Mouse (Mus musculus): ENCODE measurements around the gene Wnt5b. TPM values are rescaled to one million over a fixed set of nuclear protein-coding genes. Genes with fewer than 3 reads are reported as not detected.

Gene Wnt5b
- polyA plus RNA-seq, 1 experiment = 0.16 TPM

- TF ChIP-seq CEBPB (IDR thresholded peaks at IDR 0.05; ENCODE audit: low read depth) (no peak), USF1 (IDR thresholded peaks at IDR 0.05; ENCODE audit: low read depth) (no peak), MYOG (IDR thresholded peaks at IDR 0.05; ENCODE audit: control insufficient read depth, extremely low read depth, insufficient read length) (no peak), MYOD1 (IDR thresholded peaks at IDR 0.05; ENCODE audit: control insufficient read depth, insufficient read length, low read depth) (no peak), FOSL1 (IDR thresholded peaks at IDR 0.05; ENCODE audit: insufficient read depth, low read length, poor library complexity, severe bottlenecking) (no peak), CTCF (IDR thresholded peaks at IDR 0.05; ENCODE audit: control insufficient read depth, insufficient read depth, insufficient read length) (no peak), MAX (IDR thresholded peaks at IDR 0.05) (no peak)
- H3K27me3 ChIP-seq (ENCODE audit: control insufficient read depth, insufficient read depth, insufficient read length) = no peaks in the 10 kb centered on the region
- no peaks in the 10 kb centered on the region for H3K36me3 ChIP-seq (ENCODE audit: control insufficient read depth, insufficient read depth)
These were observed 123.8 kb downstream of the Wnt5b start for GRCm38 (mm10) chr6:119420357-119420756.

GRCm38 (mm10) chr6:119419412-119419811 lies 124.7 kb downstream of the Wnt5b start:
- Histone ChIP-seq H3K79me3 (ENCODE audit: low read depth) (no peaks in the 10 kb centered on the region), H3K27me3 (ENCODE audit: control insufficient read depth, insufficient read depth, insufficient read length) (no peaks in the 10 kb centered on the region), H3K36me3 (ENCODE audit: control insufficient read depth, insufficient read depth) (no peaks in the 10 kb centered on the region), H3K4me3 (ENCODE audit: insufficient read depth, poor library complexity, severe bottlenecking) (no peak overlapping the region), H3K79me2 (ENCODE audit: control insufficient read depth, insufficient read depth) (no peaks in the 10 kb centered on the region), H3ac (ENCODE audit: control insufficient read depth, insufficient read length, low read depth) (no peak overlapping the region)
- no peak for TF ChIP-seq CEBPB (IDR thresholded peaks at IDR 0.05; ENCODE audit: low read depth)
- TF ChIP-seq CTCF (IDR thresholded peaks at IDR 0.05; ENCODE audit: control insufficient read depth, insufficient read depth, insufficient read length) = no peak
- no peak for TF ChIP-seq USF1 (IDR thresholded peaks at IDR 0.05; ENCODE audit: low read depth)
- TF ChIP-seq MAX (IDR thresholded peaks at IDR 0.05) = no peak
- no peak for TF ChIP-seq MYOG (IDR thresholded peaks at IDR 0.05; ENCODE audit: control insufficient read depth, extremely low read depth, insufficient read length)
- no peak for TF ChIP-seq FOSL1 (IDR thresholded peaks at IDR 0.05; ENCODE audit: insufficient read depth, low read length, poor library complexity, severe bottlenecking)
- TF ChIP-seq MYOD1 (IDR thresholded peaks at IDR 0.05; ENCODE audit: control insufficient read depth, insufficient read length, low read depth) = no peak

More at GRCm38 (mm10) chr6:119420357-119420756, 123.8 kb downstream of the Wnt5b start:
- H3ac ChIP-seq (ENCODE audit: control insufficient read depth, insufficient read length, low read depth) = no peak overlapping the region
- no peaks in the 10 kb centered on the region for H3K79me2 ChIP-seq (ENCODE audit: control insufficient read depth, insufficient read depth)
- H3K4me3 ChIP-seq (ENCODE audit: insufficient read depth, poor library complexity, severe bottlenecking) = no peak overlapping the region
- H3K79me3 ChIP-seq (ENCODE audit: low read depth) = no peaks in the 10 kb centered on the region

GRCm38 (mm10) chr6:119418392-119419251 lies 125.5 kb downstream of the Wnt5b start:
- H3ac ChIP-seq (ENCODE audit: control insufficient read depth, insufficient read length, low read depth) = no peak overlapping the region
- H3K79me2 ChIP-seq (ENCODE audit: control insufficient read depth, insufficient read depth) = no peaks in the 10 kb centered on the region
- H3K27me3 ChIP-seq (ENCODE audit: control insufficient read depth, insufficient read depth, insufficient read length) = no peaks in the 10 kb centered on the region
- no peaks in the 10 kb centered on the region for H3K79me3 ChIP-seq (ENCODE audit: low read depth)
- no peak overlapping the region for H3K4me3 ChIP-seq (ENCODE audit: insufficient read depth, poor library complexity, severe bottlenecking)
- H3K36me3 ChIP-seq (ENCODE audit: control insufficient read depth, insufficient read depth) = no peaks in the 10 kb centered on the region
- TF ChIP-seq FOSL1 (IDR thresholded peaks at IDR 0.05; ENCODE audit: insufficient read depth, low read length, poor library complexity, severe bottlenecking) (no peak), MYOG (IDR thresholded peaks at IDR 0.05; ENCODE audit: control insufficient read depth, extremely low read depth, insufficient read length) (no peak), MYOD1 (IDR thresholded peaks at IDR 0.05; ENCODE audit: control insufficient read depth, insufficient read length, low read depth) (no peak), CTCF (IDR thresholded peaks at IDR 0.05; ENCODE audit: control insufficient read depth, insufficient read depth, insufficient read length) (no peak), CEBPB (IDR thresholded peaks at IDR 0.05; ENCODE audit: low read depth) (no peak), USF1 (IDR thresholded peaks at IDR 0.05; ENCODE audit: low read depth) (no peak), MAX (IDR thresholded peaks at IDR 0.05) (no peak)

GRCm38 (mm10) chr6:119417821-119418220 lies 126.3 kb downstream of the Wnt5b start:
- H3K27me3 ChIP-seq (ENCODE audit: control insufficient read depth, insufficient read depth, insufficient read length) = no peaks in the 10 kb centered on the region
- no peaks in the 10 kb centered on the region for H3K79me2 ChIP-seq (ENCODE audit: control insufficient read depth, insufficient read depth)
- TF ChIP-seq FOSL1 (IDR thresholded peaks at IDR 0.05; ENCODE audit: insufficient read depth, low read length, poor library complexity, severe bottlenecking) = no peak
- TF ChIP-seq CTCF (IDR thresholded peaks at IDR 0.05; ENCODE audit: control insufficient read depth, insufficient read depth, insufficient read length) = no peak
- TF ChIP-seq MYOG (IDR thresholded peaks at IDR 0.05; ENCODE audit: control insufficient read depth, extremely low read depth, insufficient read length) = no peak
- TF ChIP-seq CEBPB (IDR thresholded peaks at IDR 0.05; ENCODE audit: low read depth) = no peak
- no peak for TF ChIP-seq MYOD1 (IDR thresholded peaks at IDR 0.05; ENCODE audit: control insufficient read depth, insufficient read length, low read depth)
- no peak for TF ChIP-seq USF1 (IDR thresholded peaks at IDR 0.05; ENCODE audit: low read depth)
- no peak overlapping the region for H3ac ChIP-seq (ENCODE audit: control insufficient read depth, insufficient read length, low read depth)
- no peaks in the 10 kb centered on the region for H3K36me3 ChIP-seq (ENCODE audit: control insufficient read depth, insufficient read depth)
- H3K79me3 ChIP-seq (ENCODE audit: low read depth) = no peaks in the 10 kb centered on the region
- no peak overlapping the region for H3K4me3 ChIP-seq (ENCODE audit: insufficient read depth, poor library complexity, severe bottlenecking)

- no peak within 1 kb of the TSS for H3K4me3 ChIP-seq (ENCODE audit: insufficient read depth, poor library complexity, severe bottlenecking)
- no peaks in the 10 kb centered on the region for H3K79me3 ChIP-seq (ENCODE audit: low read depth)
- no peak for TF ChIP-seq MYOG (IDR thresholded peaks at IDR 0.05; ENCODE audit: control insufficient read depth, extremely low read depth, insufficient read length)
- no peak for TF ChIP-seq CTCF (IDR thresholded peaks at IDR 0.05; ENCODE audit: control insufficient read depth, insufficient read depth, insufficient read length)
- TF ChIP-seq CEBPB (IDR thresholded peaks at IDR 0.05; ENCODE audit: low read depth) = no peak
- no peak for TF ChIP-seq MAX (IDR thresholded peaks at IDR 0.05)
- no peak for TF ChIP-seq FOSL1 (IDR thresholded peaks at IDR 0.05; ENCODE audit: insufficient read depth, low read length, poor library complexity, severe bottlenecking)
- no peak for TF ChIP-seq MYOD1 (IDR thresholded peaks at IDR 0.05; ENCODE audit: control insufficient read depth, insufficient read length, low read depth)
- no peak for TF ChIP-seq USF1 (IDR thresholded peaks at IDR 0.05; ENCODE audit: low read depth)
- no peak within 1 kb of the TSS for H3ac ChIP-seq (ENCODE audit: control insufficient read depth, insufficient read length, low read depth)
- no peaks in the 10 kb centered on the region for H3K27me3 ChIP-seq (ENCODE audit: control insufficient read depth, insufficient read depth, insufficient read length)
- H3K79me2 ChIP-seq (ENCODE audit: control insufficient read depth, insufficient read depth) = no peaks in the 10 kb centered on the region
- H3K36me3 ChIP-seq (ENCODE audit: control insufficient read depth, insufficient read depth) = no peaks in the 10 kb centered on the region
These were observed 126.8 kb downstream of the Wnt5b start, which contains the start of gene Adipor2 for GRCm38 (mm10) chr6:119417354-119417753. Adipor2 (minus strand) TSS chr6:119417704.

Data from C2C12 (cell line).